Mouse (Mus musculus) erythroblast, embryonic 14.5 days (primary cell): ENCODE results near the gene Fgfr2. TPM values are rescaled to one million over a fixed set of nuclear protein-coding genes. Genes with fewer than 3 reads are reported as not detected.

Source experiments
- H3K27me3 ChIP-seq: 2 replicates; pipeline ENCODE4 v1.6.1; 2012; ENCODE audit warnings: inconsistent platforms; ENCODE audit not compliant: control insufficient read depth
- H3K36me3 ChIP-seq: 2 replicates; pipeline ENCODE4 v1.6.1; 2012; ENCODE audit warnings: mild to moderate bottlenecking, inconsistent platforms; ENCODE audit not compliant: control insufficient read depth
- H3K4me1 ChIP-seq: 2 replicates; pipeline ENCODE4 v1.6.1; 2012; ENCODE audit warnings: inconsistent platforms; ENCODE audit not compliant: control insufficient read depth
- H3K4me3 ChIP-seq: replicated peaks from 2 replicates; pipeline ENCODE3; 2012; ENCODE audit warnings: moderate library complexity, mild to moderate bottlenecking, inconsistent platforms
- H3K9me3 ChIP-seq: 2 replicates; pipeline ENCODE4 v1.6.1; 2012; ENCODE audit warnings: low read length, inconsistent platforms, mixed read lengths; ENCODE audit not compliant: control insufficient read depth
- GATA1 ChIP-seq: IDR thresholded peaks from 2 replicates; pipeline ENCODE4 v1.6.1; 2012; ENCODE audit warnings: low read length, inconsistent platforms, mixed read lengths
- TAL1 ChIP-seq: IDR thresholded peaks from 3 replicates; pipeline ENCODE4 v1.6.1; 2012; ENCODE audit warnings: low read length, inconsistent platforms, mixed read lengths
- polyA plus RNA-seq: library from polyadenylated mRNA; stranded (reverse); fragments of >175 nt; gene quantifications from 2 replicates; pipeline ENCODE4 v1.2.3, GENCODE M21; 2012

Fgfr2 gene
- polyA plus RNA-seq, 1 experiment = not detected

DNA sequence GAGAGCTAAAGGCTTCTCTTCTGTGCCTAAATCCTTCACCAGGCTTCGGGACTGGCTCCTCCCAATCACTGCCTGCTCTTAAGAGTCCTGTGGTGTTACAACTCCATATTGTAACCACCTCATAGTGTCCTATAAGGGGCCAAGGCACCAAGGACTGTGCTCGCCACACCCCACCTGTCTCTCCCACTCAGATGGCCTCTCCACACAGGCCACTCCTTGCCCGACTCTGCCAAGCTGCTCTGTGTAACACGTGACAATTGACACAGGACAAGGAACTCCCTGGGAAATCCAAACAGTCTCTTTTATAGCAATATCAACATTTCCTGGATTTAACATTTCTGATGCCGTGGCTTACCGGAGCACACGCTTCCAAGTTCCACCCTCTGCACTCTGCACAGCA is 2876.7 kb downstream of the Fgfr2 start:
- H3K4me1 ChIP-seq = no peaks in the 10 kb centered on the region
- H3K4me3 ChIP-seq = no peak overlapping the region
- TF ChIP-seq GATA1 = no peak
- TF ChIP-seq TAL1 = no peak
- H3K36me3 ChIP-seq = no peaks in the 10 kb centered on the region
- no peaks in the 10 kb centered on the region for H3K27me3 ChIP-seq
- no peaks in the 10 kb centered on the region for H3K9me3 ChIP-seq

GRCm38 (mm10) chr7:130244545-130244944 is 2878.6 kb downstream of the Fgfr2 start:
- Histone ChIP-seq H3K27me3 (no peaks in the 10 kb centered on the region), H3K9me3 (no peaks in the 10 kb centered on the region), H3K4me1 (no peaks in the 10 kb centered on the region), H3K36me3 (no peaks in the 10 kb centered on the region), H3K4me3 (no peak overlapping the region)
- no peak for TF ChIP-seq TAL1
- no peak for TF ChIP-seq GATA1

GRCm38 (mm10) chr7:130243811-130244210 is 2879.3 kb downstream of the Fgfr2 start:
- no peaks in the 10 kb centered on the region for H3K36me3 ChIP-seq
- no peaks in the 10 kb centered on the region for H3K4me1 ChIP-seq
- H3K27me3 ChIP-seq = no peaks in the 10 kb centered on the region
- no peak for TF ChIP-seq TAL1
- TF ChIP-seq GATA1 = no peak
- H3K9me3 ChIP-seq = no peaks in the 10 kb centered on the region
- no peak overlapping the region for H3K4me3 ChIP-seq

DNA sequence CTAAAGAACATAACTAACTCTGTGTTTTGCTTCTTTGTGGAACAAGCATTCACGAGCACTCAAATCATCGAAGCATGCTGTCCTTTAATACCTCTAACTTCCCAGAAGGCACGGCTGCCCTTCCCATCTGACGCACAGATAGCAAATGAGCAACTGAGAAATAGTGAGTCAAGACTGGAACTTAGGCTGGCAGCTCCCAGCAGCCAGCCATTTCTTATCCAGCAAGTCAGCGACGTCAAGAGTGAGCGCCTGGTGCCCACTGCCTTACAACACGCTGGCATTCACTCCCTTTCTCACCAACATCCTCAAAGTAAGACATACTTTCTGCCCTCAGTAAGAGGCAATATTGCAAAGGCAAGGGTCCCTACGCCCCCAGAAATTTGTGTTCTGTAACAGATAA is 2883.0 kb downstream of the Fgfr2 start:
- no peaks in the 10 kb centered on the region for H3K4me1 ChIP-seq
- no peaks in the 10 kb centered on the region for H3K36me3 ChIP-seq
- TF ChIP-seq GATA1 (no peak), TAL1 (no peak)
- H3K27me3 ChIP-seq = no peaks in the 10 kb centered on the region
- H3K4me3 ChIP-seq = no peak overlapping the region
- H3K9me3 ChIP-seq = no peaks in the 10 kb centered on the region

DNA sequence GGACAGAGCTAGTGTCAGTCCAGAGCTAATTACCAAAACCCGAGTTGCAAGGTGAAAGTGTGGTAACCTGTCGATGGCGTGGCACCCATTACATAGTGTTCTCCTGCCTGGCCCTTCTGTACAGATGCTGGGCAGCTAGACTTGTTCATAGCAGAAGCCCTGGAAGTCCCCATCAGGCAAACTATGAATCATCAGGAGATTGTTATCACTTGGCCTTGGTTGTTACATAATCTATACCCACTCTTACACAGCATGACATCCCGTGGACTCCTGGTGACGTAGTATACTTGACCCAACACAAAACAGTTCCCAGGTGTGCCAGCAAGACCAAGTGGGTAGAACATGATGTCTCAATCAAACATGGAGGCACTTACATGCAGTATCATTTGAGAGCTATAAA is 2885.9 kb downstream of the Fgfr2 start:
- Histone ChIP-seq H3K4me3 (no peak overlapping the region), H3K27me3 (no peaks in the 10 kb centered on the region), H3K36me3 (no peaks in the 10 kb centered on the region), H3K4me1 (no peaks in the 10 kb centered on the region), H3K9me3 (no peaks in the 10 kb centered on the region; the same call in 1 of the 2 replicates)
- no peak for TF ChIP-seq GATA1
- no peak for TF ChIP-seq TAL1

DNA sequence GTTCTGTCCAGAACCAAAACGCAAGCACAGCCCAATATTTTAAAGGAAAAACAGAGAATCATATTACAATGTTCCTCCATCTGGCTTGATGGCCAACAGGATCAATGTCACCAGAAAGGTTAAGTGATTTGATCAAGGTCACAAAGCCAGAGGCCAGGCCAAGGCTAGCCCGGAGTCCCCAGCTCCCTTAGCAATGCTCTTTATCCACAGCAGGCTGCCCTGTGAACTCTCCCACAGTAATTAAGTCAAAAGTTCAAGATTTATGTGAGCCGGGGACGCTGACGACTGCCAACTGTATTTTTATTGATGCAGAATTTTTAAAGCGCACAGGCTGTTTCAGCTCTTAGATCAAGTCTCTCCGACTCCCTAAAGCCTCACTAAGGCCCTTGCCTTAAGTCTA is 2889.4 kb downstream of the Fgfr2 start:
- H3K36me3 ChIP-seq = no peaks in the 10 kb centered on the region
- H3K4me3 ChIP-seq = no peak overlapping the region
- H3K27me3 ChIP-seq = no peaks in the 10 kb centered on the region
- H3K4me1 ChIP-seq = no peaks in the 10 kb centered on the region
- no peak for TF ChIP-seq TAL1
- no peak for TF ChIP-seq GATA1
- no peaks in the 10 kb centered on the region; the same call in 1 of the 2 replicates for H3K9me3 ChIP-seq

DNA sequence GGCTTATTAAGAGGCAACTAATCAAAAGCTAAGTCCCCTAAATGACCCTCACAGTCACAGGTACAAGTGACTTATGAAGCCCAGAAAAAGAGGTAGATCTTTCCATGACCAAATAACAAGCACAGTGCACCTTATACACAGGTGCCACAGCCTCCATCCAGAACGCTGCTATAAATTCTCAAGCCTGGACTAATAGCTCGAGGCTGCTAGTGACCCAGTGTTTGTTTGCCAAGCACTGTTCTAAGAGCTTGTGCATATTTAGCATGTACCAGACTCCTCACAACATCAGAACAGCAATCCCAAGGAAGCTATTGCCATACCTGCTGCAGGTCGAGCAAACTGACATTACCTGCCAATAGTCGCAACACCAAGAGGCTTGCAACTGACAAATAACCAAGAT is 2893.1 kb downstream of the Fgfr2 start:
- H3K9me3 ChIP-seq = no peaks in the 10 kb centered on the region; the same call in 1 of the 2 replicates
- H3K4me1 ChIP-seq = no peaks in the 10 kb centered on the region
- no peaks in the 10 kb centered on the region for H3K36me3 ChIP-seq
- no peak overlapping the region for H3K4me3 ChIP-seq
- no peaks in the 10 kb centered on the region for H3K27me3 ChIP-seq
- TF ChIP-seq TAL1 = no peak
- no peak for TF ChIP-seq GATA1

GRCm38 (mm10) chr7:130225227-130225626 is 2897.9 kb downstream of the Fgfr2 start:
- Histone ChIP-seq H3K27me3 (no peaks in the 10 kb centered on the region), H3K9me3 (no peaks in the 10 kb centered on the region), H3K36me3 (no peaks in the 10 kb centered on the region), H3K4me3 (no peak overlapping the region), H3K4me1 (no peaks in the 10 kb centered on the region)
- TF ChIP-seq GATA1 = no peak
- no peak for TF ChIP-seq TAL1

GRCm38 (mm10) chr7:130222633-130223354 is 2900.4 kb downstream of the Fgfr2 start:
- H3K9me3 ChIP-seq = no peaks in the 10 kb centered on the region

More at GRCm38 (mm10) chr7:130222633-130223354, 2900.4 kb downstream of the Fgfr2 start:
- Histone ChIP-seq H3K4me3 (no peak overlapping the region), H3K36me3 (no peaks in the 10 kb centered on the region), H3K27me3 (no peaks in the 10 kb centered on the region), H3K4me1 (no peaks in the 10 kb centered on the region)
- TF ChIP-seq GATA1 (no peak), TAL1 (no peak)
